Mouse (Mus musculus): ENCODE measurements around the gene Cnga4. TPM values are rescaled to one million over a fixed set of nuclear protein-coding genes. Genes with fewer than 3 reads are reported as not detected.

Cnga4 gene
- polyA plus RNA-seq, 1 experiment from 2014 or later, result not detected

Other genes starting within 250 kb of the Cnga4 start
- gene Olfr684, start 240.9 kb upstream of the Cnga4 start, polyA plus RNA-seq (2015; fragmentation: Nextera tagmentation; extraction: Ambion mirVana), result not detected in 2 replicates
- gene Olfr685, start 218.6 kb upstream of the Cnga4 start, polyA plus RNA-seq (2015; fragmentation: Nextera tagmentation; extraction: Ambion mirVana), result not detected in 2 replicates
- not detected in 2 replicates for gene Olfr686, start 197.1 kb upstream of the Cnga4 start, polyA plus RNA-seq (2015; fragmentation: Nextera tagmentation; extraction: Ambion mirVana)
- not detected in 2 replicates for gene Olfr688, start 116.5 kb upstream of the Cnga4 start, polyA plus RNA-seq (2015; fragmentation: Nextera tagmentation; extraction: Ambion mirVana)
- 0.08 TPM in 1 of 2 replicates, not detected in the other for gene Olfr689, start 93.4 kb upstream of the Cnga4 start, polyA plus RNA-seq (2015; fragmentation: Nextera tagmentation; extraction: Ambion mirVana)
- not detected in 2 replicates for gene Olfr690, start 70.5 kb upstream of the Cnga4 start, polyA plus RNA-seq (2015; fragmentation: Nextera tagmentation; extraction: Ambion mirVana)
- not detected in 2 replicates for gene Olfr691, start 62.3 kb upstream of the Cnga4 start, polyA plus RNA-seq (2015; fragmentation: Nextera tagmentation; extraction: Ambion mirVana)
- not detected in 2 replicates for gene Olfr692, start 36.3 kb upstream of the Cnga4 start, polyA plus RNA-seq (2015; fragmentation: Nextera tagmentation; extraction: Ambion mirVana)
- gene Gm5901, start 29.5 kb upstream of the Cnga4 start, polyA plus RNA-seq (2015; fragmentation: Nextera tagmentation; extraction: Ambion mirVana), result not detected in 2 replicates
- 40.7 and 44.0 TPM in 2 replicates for gene Fam160a2, start 4.5 kb upstream of the Cnga4 start, polyA plus RNA-seq (2015; fragmentation: Nextera tagmentation; extraction: Ambion mirVana)
- gene Cckbr, start 21.2 kb downstream of the Cnga4 start, polyA plus RNA-seq (2015; fragmentation: Nextera tagmentation; extraction: Ambion mirVana), result 0.52 and 0.57 TPM in 2 replicates
- 115 and 131 TPM in 2 replicates for gene Cavin3, start 77.7 kb downstream of the Cnga4 start, polyA plus RNA-seq (2015; fragmentation: Nextera tagmentation; extraction: Ambion mirVana)
- 31.5 and 31.8 TPM in 2 replicates for gene Smpd1, start 149.8 kb downstream of the Cnga4 start, polyA plus RNA-seq (2015; fragmentation: Nextera tagmentation; extraction: Ambion mirVana)
- gene Apbb1, start 177.1 kb downstream of the Cnga4 start, polyA plus RNA-seq (2015; fragmentation: Nextera tagmentation; extraction: Ambion mirVana), result 31.3 and 36.1 TPM in 2 replicates
- gene Hpx, start 195.6 kb downstream of the Cnga4 start, polyA plus RNA-seq (2015; fragmentation: Nextera tagmentation; extraction: Ambion mirVana), result 7.0 and 17.7 TPM in 2 replicates
- 27.8 and 29.8 TPM in 2 replicates for gene Trim3, start 229.0 kb downstream of the Cnga4 start, polyA plus RNA-seq (2015; fragmentation: Nextera tagmentation; extraction: Ambion mirVana)
- gene Timm10b, start 235.5 kb downstream of the Cnga4 start, polyA plus RNA-seq (2015; fragmentation: Nextera tagmentation; extraction: Ambion mirVana), result 189 and 199 TPM in 2 replicates
- gene Arfip2, start 235.8 kb downstream of the Cnga4 start, polyA plus RNA-seq (2015; fragmentation: Nextera tagmentation; extraction: Ambion mirVana), result 69.0 and 81.8 TPM in 2 replicates
- 24.2 and 37.0 TPM in 2 replicates for gene Gm45799, start 236.0 kb downstream of the Cnga4 start, polyA plus RNA-seq (2015; fragmentation: Nextera tagmentation; extraction: Ambion mirVana)
- gene Dnhd1, start 246.3 kb downstream of the Cnga4 start, polyA plus RNA-seq (2015; fragmentation: Nextera tagmentation; extraction: Ambion mirVana), result 0.71 and 0.95 TPM in 2 replicates

All from stomach, embryonic 15.5 days (tissue).